Mouse (Mus musculus) testis, adult 2 months (tissue): ENCODE results near the gene Celf5.

ENCODE experiments used
- CTCF ChIP-seq: fragments of 200-500 bp; IDR thresholded peaks from 2 replicates; pipeline ENCODE4 v1.5.1; 2012; ENCODE audit warnings: low read depth, mild to moderate bottlenecking, inconsistent platforms, low read length, moderate library complexity; ENCODE audit not compliant: control insufficient read depth, insufficient read depth, insufficient replicate concordance
- POLR2A ChIP-seq: fragments of 200-500 bp; IDR thresholded peaks from 2 replicates; pipeline ENCODE4 v1.6.1; 2012; ENCODE audit warnings: low read depth, mild to moderate bottlenecking, inconsistent platforms, low read length, moderate library complexity; ENCODE audit not compliant: control insufficient read depth

GRCm38 (mm10) chr10:81457624-81458023 is 24.9 kb downstream of the Celf5 start:
- no peak for TF ChIP-seq POLR2A
- TF ChIP-seq CTCF: no peak
